Mouse (Mus musculus) heart, postnatal 0 days (tissue): ENCODE data around the gene Phlpp2. TPM values are rescaled to one million over a fixed set of nuclear protein-coding genes. Genes with fewer than 3 reads are reported as not detected.
A peak's percentile ranks its signal among the peaks of the same experiment; 100 is the strongest.

Experiments
- ATAC-seq: fragments of 200-750 bp; cut with Nextera tagmentation; 2 replicates; pipeline ENCODE4 v1.8.0; 2017; ENCODE audit warnings: low read depth, moderate number of reproducible peaks, moderate library complexity; ENCODE audit not compliant: insufficient read depth
- DNase-seq: peaks from one replicate; pipeline ENCODE4 v3.0.0-alpha.2; 2016; ENCODE audit warnings: low spot score
- H3K27ac ChIP-seq: fragments of 300-500 bp; sonication (generic); 2 replicates; pipeline ENCODE4 v1.5.1; 2014; ENCODE audit warnings: low read depth, mild to moderate bottlenecking
- H3K27me3 ChIP-seq: fragments of 300-500 bp; sonication (generic); 2 replicates; pipeline ENCODE4 v1.6.1; 2014; ENCODE audit warnings: low read length, mixed read lengths; ENCODE audit not compliant: control insufficient read depth, insufficient read depth
- H3K36me3 ChIP-seq: fragments of 300-500 bp; sonication (generic); replicated peaks from 2 replicates; pipeline ENCODE4 v1.6.1; 2014; ENCODE audit warnings: low read length, mixed read lengths; ENCODE audit not compliant: control insufficient read depth, insufficient read depth
- H3K4me1 ChIP-seq: fragments of 300-500 bp; sonication (generic); 2 replicates; pipeline ENCODE4 v1.6.1; 2014; ENCODE audit warnings: antibody characterized with exemption; ENCODE audit not compliant: control insufficient read depth, insufficient read depth
- H3K4me2 ChIP-seq: fragments of 300-500 bp; sonication (generic); 2 replicates; pipeline ENCODE4 v1.6.1; 2014; ENCODE audit warnings: low read depth, mild to moderate bottlenecking, low read length, moderate library complexity
- H3K4me3 ChIP-seq: fragments of 300-500 bp; sonication (generic); 2 replicates; pipeline ENCODE4 v1.5.1; 2014; ENCODE audit warnings: low read depth, low read length
- H3K9ac ChIP-seq: fragments of 300-500 bp; sonication (generic); replicated peaks from 2 replicates; pipeline ENCODE4 v1.6.1; 2014; ENCODE audit warnings: low read depth, low read length, mixed read lengths
- H3K9me3 ChIP-seq: fragments of 300-500 bp; sonication (generic); replicated peaks from 2 replicates; pipeline ENCODE4 v1.6.1; 2016; ENCODE audit warnings: low read length; ENCODE audit not compliant: control insufficient read depth
- CTCF ChIP-seq: IDR thresholded peaks from 2 replicates; pipeline ENCODE4 v1.5.1; 2016; ENCODE audit warnings: antibody characterized with exemption, control low read depth, low read depth
- EP300 ChIP-seq: IDR thresholded peaks from 2 replicates; pipeline ENCODE4 v1.6.1; 2016; ENCODE audit warnings: antibody characterized with exemption, low read depth
- WGBS: fragments of 180-500 bp; shearing (Covaris S2); extraction: QIAGEN DNeasy Blood & Tissue Kit; methylation state at CpG from one replicate; pipeline ENCODE4 v1.1.7; 2014; 5-methylcytosine and 5-hydroxymethylcytosine counted together
- polyA plus RNA-seq: library from polyadenylated mRNA; unstranded; fragments of >200 nt; fragmentation: Nextera tagmentation; extraction: Ambion mirVana; gene quantifications from 2 replicates; pipeline ENCODE4 v1.2.1, GENCODE M21; 2015
- total RNA-seq: library from RNA; depleted of rRNA; stranded (reverse); fragments of >200 nt; gene quantifications from 2 replicates; pipeline ENCODE4 v1.2.3, GENCODE M21; 2014; ENCODE audit warnings: low replicate concordance

Phlpp2 gene
- total and polyA plus RNA-seq, 2 experiments from 2014 or later, result 0.67 to 2.3 TPM

DNA sequence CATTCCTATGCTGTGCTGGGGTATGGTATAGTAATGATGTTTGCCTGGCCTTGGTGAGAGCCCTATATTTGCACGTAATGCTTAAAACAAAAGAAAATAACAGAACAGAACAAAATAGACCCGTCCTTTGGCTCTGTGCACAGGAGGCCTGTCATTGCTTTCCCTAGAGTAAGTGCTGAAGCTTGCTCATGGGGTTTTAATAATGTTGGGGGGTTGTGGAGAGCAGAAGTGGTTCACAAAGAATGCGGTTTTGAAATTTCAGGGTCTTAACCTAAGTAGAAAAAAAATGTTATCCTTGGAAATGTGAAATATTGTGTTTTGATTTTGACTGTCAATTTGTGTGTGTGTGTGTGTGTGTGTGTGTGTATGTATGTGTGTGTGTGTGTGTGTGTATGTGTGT is 19.4 kb upstream of the Phlpp2 start:
- H3K4me3 ChIP-seq, result no peak overlapping the region

DNA sequence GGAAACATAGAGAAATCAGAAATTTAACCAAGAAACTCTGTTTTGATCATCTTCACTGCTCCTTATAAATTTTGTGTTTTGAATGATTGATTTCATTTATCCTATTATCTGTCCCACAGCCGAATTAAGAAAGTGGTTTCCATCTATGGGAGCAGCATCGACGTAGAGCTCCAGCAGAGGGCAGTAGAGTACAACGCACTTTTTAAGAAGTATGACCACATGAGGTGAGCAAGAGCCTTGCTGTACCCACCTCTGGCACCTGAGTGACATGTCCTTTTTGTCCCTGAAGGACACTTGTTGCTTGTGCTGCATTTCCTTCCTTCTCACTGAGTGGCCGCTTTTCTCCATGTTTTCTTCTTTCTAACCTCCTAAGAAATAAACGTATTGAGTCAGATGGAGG is 14.9 kb upstream of the Phlpp2 start:
- H3K36me3 ChIP-seq, result peaks cover 71% of the 10 kb centered on the region
- no peak for TF ChIP-seq EP300
- TF ChIP-seq CTCF, result peak; percentile 82
- 39% methylated on average over 6 of the region's 6 CpGs for WGBS
- DNase-seq, result peak; percentile 74
- H3K4me3 ChIP-seq, result no peak overlapping the region
- no peak overlapping the region for H3K27ac ChIP-seq
- H3K4me1 ChIP-seq, result peaks cover 5% of the 10 kb centered on the region; the same call in 1 of the 2 replicates
- H3K4me2 ChIP-seq, result no peak overlapping the region
- no peak overlapping the region for H3K9ac ChIP-seq
- H3K9me3 ChIP-seq, result no peaks in the 10 kb centered on the region
- peak; percentile 66; the same call in 1 of the 2 replicates for ATAC-seq
- H3K27me3 ChIP-seq, result no peaks in the 10 kb centered on the region

More for the DNA sequence above, 19.4 kb upstream of the Phlpp2 start:
- TF ChIP-seq CTCF, result no peak
- TF ChIP-seq EP300, result no peak
- WGBS, result 87% methylated on average over 3 of the region's 3 CpGs
- H3K27me3 ChIP-seq, result no peaks in the 10 kb centered on the region
- no peaks in the 10 kb centered on the region for H3K9me3 ChIP-seq
- no peak overlapping the region for H3K9ac ChIP-seq
- no peak overlapping the region for H3K27ac ChIP-seq
- peaks cover 14% of the 10 kb centered on the region for H3K4me1 ChIP-seq
- DNase-seq, result no peak
- no peak overlapping the region for H3K4me2 ChIP-seq
- ATAC-seq, result no peak
- H3K36me3 ChIP-seq, result peaks cover 58% of the 10 kb centered on the region

DNA sequence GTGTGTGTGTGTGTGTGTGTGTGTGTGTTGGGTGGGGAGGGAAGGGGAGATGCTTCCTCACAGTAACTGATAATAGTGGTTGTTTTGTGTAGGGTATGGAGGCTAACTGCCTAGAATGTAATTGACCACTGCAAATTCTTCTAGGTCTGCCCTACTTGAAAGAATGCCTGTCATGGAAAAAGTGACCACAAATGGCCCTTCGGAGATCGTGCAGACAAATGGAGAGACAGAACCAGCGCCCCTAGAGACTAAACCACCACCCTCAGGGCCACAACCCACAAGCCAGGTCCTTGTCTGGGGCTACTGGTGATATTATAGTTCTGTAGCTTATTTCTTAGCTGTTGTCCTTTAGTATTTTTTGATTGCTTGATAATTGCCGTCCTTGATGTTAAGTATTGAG is 13.8 kb upstream of the Phlpp2 start:
- no peaks in the 10 kb centered on the region for H3K9me3 ChIP-seq
- H3K36me3 ChIP-seq, result peaks cover 73% of the 10 kb centered on the region
- WGBS, result 78% methylated on average over 4 of the region's 4 CpGs
- TF ChIP-seq EP300, result no peak
- H3K9ac ChIP-seq, result no peak overlapping the region
- H3K27me3 ChIP-seq, result no peaks in the 10 kb centered on the region
- no peak overlapping the region for H3K27ac ChIP-seq
- no peaks in the 10 kb centered on the region for H3K4me1 ChIP-seq
- no peak overlapping the region for H3K4me2 ChIP-seq
- no peak for DNase-seq
- no peak for ATAC-seq
- H3K4me3 ChIP-seq, result no peak overlapping the region

DNA sequence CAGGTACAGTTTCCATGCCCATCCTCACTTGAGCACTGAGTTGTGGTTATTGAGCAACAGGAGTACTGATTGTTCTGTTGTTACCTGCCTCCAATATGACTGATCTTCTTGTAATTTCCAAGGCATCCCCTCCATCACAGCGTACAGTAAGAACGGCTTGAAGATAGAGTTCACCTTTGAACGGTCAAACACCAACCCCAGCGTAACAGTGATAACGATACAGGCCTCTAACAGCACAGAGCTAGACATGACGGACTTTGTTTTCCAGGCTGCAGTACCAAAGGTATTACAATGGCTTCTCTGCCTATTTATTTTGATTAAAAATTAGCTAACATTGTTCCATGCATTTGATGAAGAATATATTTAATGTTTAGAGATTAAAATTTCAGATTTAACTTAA is 12.9 kb upstream of the Phlpp2 start:
- H3K4me1 ChIP-seq, result no peaks in the 10 kb centered on the region
- H3K4me3 ChIP-seq, result no peak overlapping the region
- H3K9me3 ChIP-seq, result no peaks in the 10 kb centered on the region
- DNase-seq (no peak), ATAC-seq (no peak)
- H3K4me2 ChIP-seq, result no peak overlapping the region
- TF ChIP-seq EP300 (no peak), CTCF (no peak)
- H3K36me3 ChIP-seq, result peaks cover 73% of the 10 kb centered on the region
- no peaks in the 10 kb centered on the region for H3K27me3 ChIP-seq
- no peak overlapping the region for H3K27ac ChIP-seq
- 98% methylated on average over 6 of the region's 6 CpGs for WGBS
- H3K9ac ChIP-seq, result no peak overlapping the region

- H3K27me3 ChIP-seq, result no peaks in the 10 kb centered on the region
- no peak for TF ChIP-seq CTCF
- TF ChIP-seq EP300, result no peak
- no peak overlapping the region for H3K4me2 ChIP-seq
- DNase-seq (no peak), ATAC-seq (no peak)
- H3K36me3 ChIP-seq, result peaks cover 41% of the 10 kb centered on the region
- 61% methylated on average over 2 of the region's 2 CpGs for WGBS
- no peaks in the 10 kb centered on the region for H3K9me3 ChIP-seq
- no peak overlapping the region for H3K4me3 ChIP-seq
- H3K27ac ChIP-seq, result no peak overlapping the region
- 0 out of 2 replicates have a peak, but pooled peaks cover 3% of the 10 kb centered on the region for H3K4me1 ChIP-seq
- no peak overlapping the region for H3K9ac ChIP-seq
Measured at GRCm38 (mm10) chr8:109863398-109863797, 4.9 kb upstream of the Phlpp2 start.

- H3K27ac ChIP-seq, result no peak overlapping the region
- H3K9ac ChIP-seq, result no peak overlapping the region
- TF ChIP-seq EP300, result no peak
- DNase-seq (no peak), ATAC-seq (no peak)
- peaks cover 7% of the 10 kb centered on the region; the same call in 1 of the 2 replicates for H3K4me1 ChIP-seq
- peaks cover 33% of the 10 kb centered on the region for H3K36me3 ChIP-seq
- WGBS, result 85% methylated on average over 2 of the region's 2 CpGs
- H3K4me2 ChIP-seq, result no peak overlapping the region
- H3K9me3 ChIP-seq, result no peaks in the 10 kb centered on the region
- H3K27me3 ChIP-seq, result no peaks in the 10 kb centered on the region
- no peak overlapping the region for H3K4me3 ChIP-seq
Measured at GRCm38 (mm10) chr8:109864798-109865197, 3.5 kb upstream of the Phlpp2 start.
